Mouse (Mus musculus) liver, adult (tissue): ENCODE data around the gene Fancc.

ENCODE experiments used
- GATA4 ChIP-seq: IDR thresholded peaks from 2 replicates; pipeline ENCODE4 v1.6.1; 2014; ENCODE audit warnings: mild to moderate bottlenecking, low read length; ENCODE audit not compliant: insufficient replicate concordance

Gene Fancc

DNA sequence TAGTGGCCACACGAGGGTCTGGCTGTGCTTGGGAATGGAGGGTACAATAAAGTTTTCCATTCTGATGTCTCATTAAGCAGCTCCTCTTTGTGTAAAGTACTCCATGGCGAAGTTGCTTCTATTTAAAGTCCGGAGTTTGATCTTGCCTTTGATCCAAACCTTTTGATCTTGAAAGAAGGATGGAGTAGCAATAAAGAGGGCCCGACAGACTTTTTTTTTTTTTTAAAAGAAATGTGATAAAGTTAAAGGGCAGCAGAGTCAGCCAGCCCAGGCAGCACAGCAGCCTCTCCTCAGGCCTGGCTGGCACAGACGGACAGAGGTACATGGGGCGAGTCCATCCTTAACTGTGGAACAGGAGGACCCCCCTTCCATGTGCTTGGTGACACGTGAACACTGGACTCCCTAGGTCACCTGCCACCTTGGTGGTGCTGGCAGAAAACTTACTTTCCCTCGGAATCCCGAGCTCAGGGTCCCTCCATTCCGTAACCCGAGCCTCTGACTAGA, 257.7 kb downstream of the Fancc start:
- TF ChIP-seq GATA4 = no peak

GRCm38 (mm10) chr13:63238045-63238444, 259.0 kb downstream of the Fancc start:
- TF ChIP-seq GATA4 = no peak

DNA sequence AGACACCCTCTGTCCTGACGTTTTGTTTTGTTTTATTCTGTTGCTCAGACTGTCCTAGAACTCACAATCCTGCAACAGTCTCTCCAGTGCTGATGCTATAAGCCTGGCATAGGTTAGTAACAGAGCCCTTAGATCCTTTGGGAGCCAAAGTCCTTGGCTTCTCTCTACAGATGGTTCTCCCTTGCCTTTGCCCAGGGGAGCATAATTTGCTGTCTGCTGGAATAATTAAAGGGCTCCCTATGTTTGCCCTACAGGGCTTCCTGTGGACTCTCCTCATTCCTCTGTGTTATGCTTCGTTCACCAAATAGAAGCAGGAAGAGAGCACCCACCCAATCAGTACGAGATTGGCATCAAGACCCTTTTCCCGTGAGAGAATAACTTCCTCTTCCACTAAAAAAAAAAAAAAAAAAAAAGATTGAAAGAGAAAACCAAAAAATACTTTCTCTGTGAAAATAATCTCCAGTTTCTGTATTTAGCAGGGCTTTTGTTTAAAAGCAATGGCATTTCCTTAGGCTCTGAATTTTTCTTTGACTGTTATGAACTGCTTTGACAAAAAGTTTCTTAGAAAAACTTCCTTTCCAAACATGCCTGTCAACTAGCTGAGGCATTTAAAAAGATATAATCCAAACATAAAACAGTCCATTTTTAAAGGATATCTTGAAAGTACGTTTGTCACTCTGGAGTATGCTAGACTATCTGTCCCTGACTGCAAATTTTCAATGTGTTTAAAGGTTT, 260.8 kb downstream of the Fancc start:
- no peak for TF ChIP-seq GATA4

DNA sequence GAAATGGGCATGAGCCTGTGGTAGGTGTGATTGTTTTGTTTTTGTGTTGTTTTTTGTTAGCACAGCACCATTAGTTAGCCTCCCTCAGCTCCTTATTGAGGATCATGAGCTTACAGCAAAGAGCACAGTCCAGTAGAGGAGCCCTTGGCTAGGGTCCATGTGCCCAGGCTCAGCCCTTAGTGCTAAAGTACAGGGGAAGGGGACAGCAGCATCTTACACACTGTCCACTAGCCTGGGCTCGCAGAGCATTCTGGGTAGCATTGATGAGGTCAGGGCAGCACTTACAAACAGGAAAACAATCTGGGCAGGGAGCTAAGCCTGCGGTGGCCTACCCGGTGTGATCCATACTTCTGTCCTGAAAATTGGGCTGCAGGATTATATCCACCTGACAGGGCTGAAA, 261.5 kb downstream of the Fancc start:
- no peak for TF ChIP-seq GATA4
